Mouse (Mus musculus): ENCODE data around the gene 2610528J11Rik. TPM values are rescaled to one million over a fixed set of nuclear protein-coding genes. Genes with fewer than 3 reads are reported as not detected.
"Not testable (repeated sequence)": the region's sequence is repeated elsewhere in the genome, so short reads cannot be mapped to it uniquely, and the experiment has no call there.

2610528J11Rik gene
- not detected for total RNA-seq (2022)

GRCm38 (mm10) chr4:118526408-118527334 is at the start of gene 2610528J11Rik:
Gene 2610528J11Rik, plus strand, starts transcription at chr4:118526999.
- no peak for DNase-seq (ENCODE audit: low spot score in 2 of 2)

- DNase-seq (ENCODE audit: low spot score in 2 of 2) = no peak
Measured at GRCm38 (mm10) chr4:118489717-118490132, 37.1 kb upstream of the 2610528J11Rik start, which contains the start of gene Tie1. Gene Tie1, minus strand, starts transcription at chr4:118490061.

- no peak for DNase-seq (ENCODE audit: low spot score in 2 of 2)
Measured at GRCm38 (mm10) chr4:118490461-118490860, 36.3 kb upstream of the 2610528J11Rik start.

DNA sequence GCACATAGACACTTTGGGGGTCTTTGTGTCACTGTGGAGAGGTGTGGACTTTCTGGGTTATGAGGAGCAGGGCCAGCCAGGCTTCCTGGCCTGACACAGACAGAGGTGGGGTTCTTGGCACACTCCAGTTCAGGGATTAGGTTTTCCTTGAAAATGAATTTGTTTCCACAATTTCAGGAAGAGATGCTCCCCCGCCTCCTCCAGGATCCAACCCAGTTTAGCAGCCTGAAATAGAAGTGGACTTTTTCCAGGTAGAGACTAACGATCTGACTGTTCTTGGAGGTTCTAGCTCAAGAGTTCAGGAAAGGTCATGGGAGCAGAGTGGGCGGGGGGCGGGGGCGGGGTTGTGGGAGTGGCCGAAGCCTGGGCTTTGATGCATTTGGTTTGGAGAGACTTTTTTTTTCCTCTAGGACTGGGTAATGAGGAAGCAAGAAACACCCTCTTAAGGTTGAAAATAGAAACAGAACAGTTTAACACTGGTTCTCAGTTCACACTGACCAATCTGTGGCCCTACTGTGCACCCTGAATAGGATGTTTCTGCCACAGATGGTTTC is 26.6 kb upstream of the 2610528J11Rik start:
- no peak for DNase-seq (ENCODE audit: low spot score in 2 of 2)

DNA sequence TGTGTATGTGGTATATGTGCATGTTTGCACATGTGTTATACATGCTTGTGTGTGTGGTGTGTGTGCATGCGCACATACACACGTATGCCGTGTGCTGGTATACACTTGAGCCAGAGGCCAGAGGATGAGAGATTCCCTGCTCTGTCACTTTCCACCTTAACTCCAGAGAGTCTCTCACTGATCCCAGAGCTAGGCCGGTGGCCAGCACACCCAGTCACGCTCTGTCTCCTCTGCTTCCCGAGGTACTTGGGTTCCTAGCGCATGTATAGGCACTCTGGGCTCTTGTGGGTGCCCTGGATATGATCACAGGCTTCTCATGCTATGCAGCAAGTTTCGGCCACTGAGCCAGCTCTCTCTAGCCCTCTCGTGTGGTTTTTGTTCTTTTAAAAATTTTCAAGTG is 26.0 kb upstream of the 2610528J11Rik start:
- DNase-seq (ENCODE audit: low spot score in 2 of 2) = no peak

GRCm38 (mm10) chr4:118505551-118505950 is 21.2 kb upstream of the 2610528J11Rik start:
- no peak for DNase-seq (ENCODE audit: low spot score in 2 of 2)

DNA sequence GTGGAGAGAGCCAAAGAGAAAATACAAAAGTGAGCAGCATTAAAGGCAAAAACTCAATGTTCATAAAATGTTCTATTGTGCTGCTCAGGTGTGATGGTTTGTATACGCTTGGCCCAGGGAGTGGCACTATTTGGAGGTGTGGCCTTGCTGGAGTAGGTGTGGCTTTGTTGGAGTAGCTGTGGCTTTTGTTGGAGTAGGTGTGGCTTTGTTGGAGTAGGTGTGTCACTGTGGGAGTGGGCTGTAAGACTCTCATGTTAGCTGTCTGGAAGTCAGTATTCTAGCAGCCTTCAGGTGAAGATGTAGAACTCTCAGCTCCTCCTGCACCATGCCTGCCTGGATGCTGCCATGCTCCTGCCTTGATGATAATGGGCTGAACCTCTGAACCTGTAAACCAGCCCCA is 19.6 kb upstream of the 2610528J11Rik start:
- not testable (repeated sequence) for DNase-seq (ENCODE audit: low spot score in 2 of 2)

DNA sequence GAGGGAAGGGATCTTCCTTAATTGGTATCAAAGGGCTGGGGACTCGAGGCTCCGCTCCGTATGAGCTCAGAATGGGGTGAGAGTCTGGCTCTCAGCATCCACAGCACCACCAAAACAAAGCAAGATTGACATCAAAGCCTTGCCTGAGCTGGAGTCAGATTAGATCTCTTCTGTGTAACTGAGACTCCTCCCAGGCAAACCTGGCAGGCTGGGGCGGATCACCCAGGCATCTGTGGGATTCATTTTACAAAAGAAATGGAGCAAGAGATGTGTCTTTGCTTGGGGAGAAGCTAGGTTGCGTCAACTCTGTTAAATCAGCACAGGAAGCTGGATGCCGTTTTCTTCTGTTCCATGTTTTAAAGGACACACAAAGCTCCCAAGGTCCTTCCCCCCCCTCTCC is 17.7 kb upstream of the 2610528J11Rik start:
- DNase-seq (ENCODE audit: low spot score in 2 of 2) = no peak

DNA sequence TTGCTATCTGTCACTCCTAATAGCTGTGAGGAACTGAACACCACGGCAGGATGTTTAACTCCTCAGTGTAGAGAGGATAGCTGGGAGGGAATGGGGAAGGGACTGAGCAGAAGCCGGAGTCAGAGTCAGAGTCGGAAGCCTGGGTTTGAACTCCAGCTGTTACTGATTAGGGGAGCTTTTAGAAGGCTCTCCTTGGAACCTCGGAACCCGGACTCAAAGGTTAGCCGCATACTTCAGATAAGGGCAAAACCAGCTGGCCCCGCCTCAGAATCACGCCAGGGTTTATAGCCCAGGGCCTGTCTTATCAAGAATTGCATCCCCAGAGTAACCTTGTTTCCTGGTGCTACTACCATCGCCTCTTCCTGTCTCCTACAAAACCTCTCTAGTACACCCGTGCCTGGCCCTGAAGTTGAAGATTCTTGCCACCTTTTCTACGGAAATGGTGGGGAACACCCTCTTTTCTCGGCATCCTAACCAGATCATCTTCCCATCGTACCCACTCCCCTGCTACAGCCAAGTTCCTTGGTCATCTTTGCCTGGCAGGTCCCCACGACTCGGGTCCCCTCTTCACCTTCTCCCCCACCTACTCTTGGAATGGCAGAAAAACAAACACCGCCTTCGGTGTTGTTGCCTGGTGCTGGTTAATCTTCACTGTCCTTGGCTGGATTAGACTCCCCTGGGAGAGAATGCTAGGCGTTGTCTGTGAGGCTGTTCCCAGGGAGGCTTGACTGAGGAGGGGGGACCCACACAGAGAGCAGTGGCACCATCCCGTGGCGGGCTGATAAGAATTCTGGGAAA is 9.9 kb upstream of the 2610528J11Rik start:
- no peak for DNase-seq (ENCODE audit: low spot score in 2 of 2)

- no peak for DNase-seq (ENCODE audit: low spot score in 2 of 2)
Measured at GRCm38 (mm10) chr4:118517497-118518146, 9.2 kb upstream of the 2610528J11Rik start.

DNA sequence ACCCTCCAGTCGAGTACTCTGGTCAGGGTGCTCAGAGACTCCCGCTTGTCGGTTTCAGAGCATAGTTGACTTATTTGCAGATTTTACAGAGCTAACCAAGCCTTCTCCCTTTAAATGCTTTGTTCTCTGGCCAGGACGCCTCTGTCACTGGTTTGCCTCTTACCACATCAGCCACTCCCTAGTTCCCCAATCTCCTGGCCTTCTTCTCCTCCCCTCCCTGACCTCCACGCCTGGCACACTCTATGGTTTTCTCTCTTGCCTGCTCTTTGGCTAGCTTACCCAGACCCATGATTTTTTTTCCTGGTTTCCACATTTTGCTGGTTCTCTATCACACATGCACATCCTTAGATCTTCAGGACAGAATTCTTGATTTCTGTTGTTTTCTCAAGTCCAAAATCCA is 8.6 kb upstream of the 2610528J11Rik start:
- no peak for DNase-seq (ENCODE audit: low spot score in 2 of 2)

DNA sequence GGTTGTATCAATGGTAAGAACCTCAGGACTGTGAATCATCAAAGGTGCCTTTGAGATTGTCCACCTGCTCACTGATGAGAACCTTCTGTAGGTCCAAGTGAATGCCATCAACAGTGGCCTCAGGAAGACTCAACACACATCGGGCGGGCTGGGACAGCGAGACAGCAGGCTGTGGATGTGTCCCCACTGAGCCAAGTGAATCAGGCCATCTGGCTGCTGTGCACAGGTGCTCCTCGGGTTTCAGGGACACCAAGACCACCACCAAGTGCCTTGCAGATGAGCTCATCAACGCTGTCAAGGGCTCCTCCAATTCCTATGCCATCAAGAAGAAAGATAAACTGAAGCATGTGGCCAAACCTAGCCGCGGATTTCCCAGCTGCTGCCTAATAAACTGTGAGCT is 4.6 kb upstream of the 2610528J11Rik start:
- DNase-seq (ENCODE audit: low spot score in 2 of 2) = no peak

- no peak for DNase-seq (ENCODE audit: low spot score in 2 of 2)
Measured at GRCm38 (mm10) chr4:118523976-118524375, 2.8 kb upstream of the 2610528J11Rik start.

- DNase-seq (ENCODE audit: low spot score in 2 of 2) = no peak
Measured at GRCm38 (mm10) chr4:118525779-118526178, 1.0 kb upstream of the 2610528J11Rik start.

DNA sequence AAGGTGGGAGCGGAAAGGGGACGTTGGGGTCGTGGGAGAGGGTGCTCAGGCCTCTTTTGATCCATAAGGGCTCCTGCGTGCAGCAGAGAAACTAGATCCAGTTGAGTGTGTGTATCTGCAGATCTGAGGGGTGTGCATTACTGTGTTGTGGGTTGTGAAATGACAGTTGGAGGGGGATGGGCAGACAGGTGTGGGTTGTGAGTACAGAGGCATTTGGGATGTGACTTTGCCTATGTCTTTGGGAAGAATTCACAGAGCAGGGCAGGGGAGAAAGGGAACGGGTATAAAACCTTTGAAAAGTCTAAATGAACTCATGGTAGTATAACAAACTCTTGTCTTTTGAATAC is 509 bp downstream of the 2610528J11Rik start:
- no peak for DNase-seq (ENCODE audit: low spot score in 2 of 2)

- DNase-seq (ENCODE audit: low spot score in 2 of 2) = no peak
Measured at GRCm38 (mm10) chr4:118527720-118528119, 921 bp downstream of the 2610528J11Rik start.

DNA sequence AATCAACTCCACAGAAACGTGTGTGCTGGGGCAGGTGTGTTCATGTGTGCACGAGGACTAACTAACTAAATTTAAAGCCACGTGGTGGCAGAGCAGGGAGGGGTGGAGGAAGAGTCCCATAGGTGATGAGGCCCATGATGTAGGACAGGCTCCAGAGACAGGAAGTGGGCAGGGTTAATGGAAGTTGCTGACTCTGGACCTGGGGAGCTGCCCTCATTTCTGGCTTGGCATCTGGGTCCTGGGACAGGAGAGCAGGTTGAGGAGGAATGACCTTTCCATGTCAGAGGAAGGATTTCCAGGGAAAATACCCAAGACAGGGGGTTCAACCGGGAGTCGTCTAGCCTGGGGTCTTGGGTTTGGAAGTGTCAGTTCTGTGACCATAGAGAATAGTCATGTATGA is 5.9 kb downstream of the 2610528J11Rik start:
- no peak for DNase-seq (ENCODE audit: low spot score in 2 of 2)

DNA sequence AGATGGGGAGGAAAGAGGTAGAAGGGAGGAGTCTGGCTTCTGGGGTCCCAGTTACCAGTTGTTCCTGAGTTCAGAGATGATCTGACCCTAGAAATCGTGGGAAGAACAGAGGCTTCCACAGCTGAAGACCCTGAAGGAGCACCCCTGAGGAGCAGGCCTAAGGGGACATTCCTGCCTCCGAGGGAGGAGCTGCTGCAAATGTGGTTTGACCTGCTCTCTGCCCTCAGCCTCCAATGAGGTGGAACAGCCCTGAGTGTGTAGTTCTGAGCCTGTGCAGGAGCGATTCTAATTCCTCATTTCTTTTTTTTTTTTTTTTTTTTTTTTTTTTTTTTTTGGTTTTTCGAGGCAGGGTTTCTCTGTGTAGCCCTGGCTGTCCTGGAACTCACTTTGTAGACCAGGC is 6.4 kb downstream of the 2610528J11Rik start:
- DNase-seq (ENCODE audit: low spot score in 2 of 2) = no peak

DNA sequence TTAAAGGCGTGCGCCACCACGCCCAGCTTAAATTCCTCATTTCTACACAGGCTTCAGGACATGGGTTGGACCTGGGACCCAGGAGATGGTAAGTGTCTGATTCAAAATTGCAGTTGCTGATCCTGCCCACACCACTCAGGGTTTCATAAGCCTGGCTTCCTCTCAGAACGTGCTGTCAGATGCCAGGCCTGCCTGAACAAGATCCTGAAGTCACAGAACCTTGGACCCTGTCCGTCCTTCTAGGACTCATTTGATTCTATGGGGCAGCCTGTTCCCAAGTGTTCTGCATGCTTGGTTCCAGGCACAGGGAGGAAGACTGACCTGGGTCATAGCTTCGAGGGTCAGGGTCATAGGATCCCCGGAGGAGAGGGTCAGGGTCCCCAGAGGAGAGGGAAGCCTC is 6.8 kb downstream of the 2610528J11Rik start:
- no peak for DNase-seq (ENCODE audit: low spot score in 2 of 2)

DNA sequence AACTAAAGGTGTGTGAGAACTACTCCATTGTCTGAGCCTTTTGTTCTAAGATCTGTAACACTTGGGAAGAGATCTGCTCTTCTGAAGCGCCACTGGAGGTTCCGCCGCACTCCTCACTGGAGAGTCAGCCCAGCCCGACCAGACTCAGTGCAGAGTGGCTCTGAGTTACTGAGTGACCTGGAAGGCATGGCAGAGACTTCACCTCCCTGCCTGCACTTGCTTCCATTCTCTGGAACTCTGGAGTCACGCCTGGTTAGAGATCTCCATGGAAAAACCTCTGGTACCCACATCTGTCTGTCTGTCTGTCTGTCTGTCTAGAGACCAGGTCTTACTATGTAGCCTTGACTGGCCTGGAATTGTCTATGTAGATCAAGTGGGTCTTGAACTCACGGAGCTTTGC is 8.8 kb downstream of the 2610528J11Rik start:
- DNase-seq (ENCODE audit: low spot score in 2 of 2) = no peak

GRCm38 (mm10) chr4:118537801-118538200 is 11.0 kb downstream of the 2610528J11Rik start:
- DNase-seq (ENCODE audit: low spot score in 2 of 2) = no peak

- no peak for DNase-seq (ENCODE audit: low spot score in 2 of 2)
Measured at GRCm38 (mm10) chr4:118539904-118540303, 13.1 kb downstream of the 2610528J11Rik start.
